Mouse (Mus musculus) embryonic stem cell, embryonic (primary cell): ENCODE results near the gene Kcna10.

Source experiments
- CTCF ChIA-PET, 4 experiments: fragments of 300-600 bp in 2 of 4; fragments of 350-600 bp in 2 of 4; sonication (Branson Sonifier 250); formaldehyde crosslinking; loops; one replicate each; lab custom pipeline; 2022; ENCODE audit warnings: inconsistent platforms in 2 of 4; lab: Charles Lee
- POLR2A ChIA-PET, 4 experiments: fragments of 300-600 bp in 2 of 4; fragments of 350-600 bp in 2 of 4; sonication (Branson Sonifier 250); formaldehyde crosslinking; loops; one replicate each; lab custom pipeline; 2022; ENCODE audit warnings: antibody characterized with exemption in 4 of 4, inconsistent platforms in 1 of 4; lab: Charles Lee

Kcna10 gene

DNA sequence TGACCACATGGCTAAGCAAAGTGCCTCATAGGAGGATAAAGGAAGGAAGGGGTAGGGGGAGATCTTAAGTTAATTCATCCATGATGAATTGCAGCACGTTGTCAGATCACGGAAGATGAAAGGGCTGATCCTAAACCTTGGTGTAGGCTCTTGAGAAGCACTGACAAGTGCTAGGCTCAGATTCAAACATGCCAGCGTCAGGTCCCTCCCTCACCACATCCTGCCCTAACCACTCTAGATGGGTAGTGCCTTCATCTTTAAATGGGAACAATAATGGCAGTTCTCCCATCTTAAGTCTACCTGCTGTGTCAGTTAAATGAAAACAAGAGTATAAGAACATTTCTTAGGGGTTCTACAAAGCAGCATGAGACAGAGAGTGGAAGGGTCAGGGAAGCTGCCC is 2.7 kb downstream of the Kcna10 start:
- POLR2A ChIA-PET: no interaction called here
- CTCF ChIA-PET: no interaction called here

DNA sequence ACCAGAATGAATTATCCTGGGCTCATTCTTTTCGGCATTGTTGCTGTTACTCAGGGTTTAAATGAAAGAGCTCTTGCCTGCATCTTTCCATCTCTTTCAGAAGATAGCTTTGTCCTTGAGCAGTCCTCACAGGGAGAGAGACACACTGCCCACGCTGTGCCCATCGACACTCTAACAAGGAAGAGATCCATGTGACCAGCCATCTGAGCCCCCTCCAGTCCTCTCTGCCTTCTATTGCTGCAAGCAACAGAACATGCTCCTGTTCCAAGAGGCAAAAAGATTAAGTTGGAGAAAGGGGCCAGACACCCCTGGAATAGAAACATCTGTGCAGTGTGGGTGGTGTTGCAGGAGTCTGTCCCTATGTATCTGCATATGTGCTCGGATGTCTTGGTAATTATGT is 4.2 kb downstream of the Kcna10 start:
- CTCF ChIA-PET: no interaction called here
- POLR2A ChIA-PET: no interaction called here

DNA sequence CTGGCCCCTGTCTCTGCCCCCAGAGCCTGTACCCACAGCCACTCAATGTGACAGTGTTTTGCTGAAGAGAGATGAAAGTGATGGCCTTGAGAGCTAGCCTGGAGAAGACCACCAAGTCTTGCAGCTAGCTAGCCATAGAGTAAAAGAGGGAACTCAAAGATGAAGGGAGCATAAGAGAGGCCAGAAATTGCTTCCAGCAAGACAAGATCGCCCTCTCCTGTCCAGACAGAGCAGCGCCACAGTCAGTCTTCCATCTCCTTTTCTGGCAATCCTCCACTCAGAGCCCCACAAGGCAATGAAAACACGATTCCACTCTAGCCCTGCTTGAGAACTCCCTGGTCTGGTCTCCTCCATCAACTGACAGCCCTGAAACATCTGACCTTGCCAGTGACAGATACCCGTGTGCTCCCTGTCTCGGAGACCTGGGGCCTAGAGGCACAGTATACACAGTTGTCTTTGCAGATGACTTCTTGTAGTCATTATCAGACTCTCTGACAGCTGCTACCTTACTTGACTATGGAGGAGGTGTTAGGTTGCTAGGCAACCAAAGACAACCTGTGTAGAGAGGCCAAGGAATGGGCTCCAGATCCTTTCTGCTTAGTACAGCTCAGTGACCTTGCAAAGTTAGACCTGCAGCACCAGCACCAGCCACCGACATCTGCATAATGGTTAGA is 5.5 kb downstream of the Kcna10 start:
- ChIA-PET CTCF (interaction anchor here in 3 of 4 experiments (0.5 to 2.5 kb wide), 4 partner anchors 8 to 287 kb away, joined by 3 to 11 read pairs (median 6); no protein-coding TSS in a partner anchor), POLR2A (no interaction called here)

DNA sequence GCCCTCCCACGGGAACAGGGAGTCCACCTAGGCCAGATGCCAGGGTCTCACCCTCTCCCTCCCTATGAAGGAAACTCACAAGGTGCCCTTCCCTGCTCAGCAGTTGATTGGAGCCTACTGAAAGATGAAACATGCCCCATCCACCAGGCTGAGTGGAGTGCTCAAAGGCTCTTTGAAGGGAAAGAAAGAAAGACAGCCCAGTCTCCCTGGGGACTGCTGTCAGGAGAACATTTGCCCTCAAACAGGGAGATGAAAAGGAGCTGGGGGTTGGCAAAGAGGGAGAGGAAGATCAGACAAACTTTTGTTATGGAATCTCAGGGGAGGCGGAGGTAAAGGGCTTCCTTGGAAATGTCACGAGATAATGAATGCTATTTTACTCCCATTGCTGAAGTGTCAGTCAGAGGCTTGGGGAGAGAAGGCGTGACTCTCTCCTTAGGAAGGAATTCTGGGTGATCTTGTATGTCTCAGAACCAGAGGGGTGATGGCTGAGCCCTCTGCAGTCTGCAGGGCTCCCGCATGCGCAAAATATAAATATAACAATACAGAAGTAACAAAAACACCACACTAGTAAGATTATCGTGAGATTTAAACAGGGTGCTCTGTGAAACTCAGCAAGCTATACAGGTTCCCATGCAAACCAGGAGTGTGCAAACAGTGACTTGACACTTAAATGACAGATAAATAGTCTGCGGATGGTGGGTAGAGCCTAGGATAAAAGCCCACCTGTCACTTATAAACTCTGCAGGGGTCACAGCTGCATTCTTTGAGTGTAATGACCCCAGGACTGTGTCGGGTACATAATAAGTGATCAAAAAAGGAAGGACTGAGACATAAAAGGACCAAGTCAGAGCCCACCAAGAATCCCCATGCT is 18.7 kb downstream of the Kcna10 start:
- ChIA-PET POLR2A (no interaction called here), CTCF (interaction anchor here in 1 of 4 experiments (1.6 kb wide), 1 partner anchor 261 kb away, joined by 3 read pairs; no protein-coding TSS in a partner anchor)

DNA sequence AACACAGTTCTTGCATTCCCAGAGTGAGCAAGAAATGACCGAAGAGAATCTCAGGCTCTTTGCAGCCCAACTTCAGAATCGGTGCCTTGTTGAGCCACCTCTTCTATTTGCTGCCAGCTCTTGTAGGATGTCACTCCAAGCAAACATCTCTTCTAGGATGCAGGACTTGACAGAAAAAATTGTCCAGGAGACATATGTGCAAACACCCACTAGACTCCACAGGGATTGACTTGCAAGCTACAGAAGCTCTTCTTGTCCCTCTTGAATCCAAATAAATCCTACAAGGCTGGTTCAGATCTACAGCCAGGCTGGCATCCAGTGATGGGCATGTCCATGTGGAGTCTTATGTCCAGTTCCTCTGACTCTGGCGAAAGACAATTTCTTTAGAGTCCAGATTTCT is 21.6 kb downstream of the Kcna10 start:
- POLR2A ChIA-PET: no interaction called here
- CTCF ChIA-PET: no interaction called here

DNA sequence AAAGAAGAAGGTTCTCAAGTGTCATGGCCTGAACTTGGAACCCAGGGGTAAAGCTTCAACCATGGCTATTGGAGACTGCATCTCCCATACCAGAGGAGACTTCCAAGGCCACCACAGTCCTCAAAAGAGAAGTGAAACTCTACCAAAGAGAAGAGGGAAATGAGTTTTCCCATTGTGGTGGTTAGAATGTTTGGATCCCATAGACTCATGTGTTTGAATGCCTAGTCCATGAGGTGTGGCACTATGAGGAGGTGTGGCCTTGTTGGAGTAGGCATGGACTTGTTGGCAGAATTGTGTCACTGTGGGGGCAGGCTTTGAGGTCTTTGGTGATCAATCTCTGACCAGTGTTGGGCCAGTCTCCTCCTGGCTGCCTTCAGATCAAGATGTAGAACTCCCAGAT is 22.3 kb downstream of the Kcna10 start:
- CTCF ChIA-PET: interaction anchor here in 3 of 4 experiments (0.6 to 1.7 kb wide), 11 partner anchors 13 to 659 kb away, joined by 3 to 6 read pairs (median 3); partner anchors contain the start of gene A630076J17Rik (in 1 of the 3)
- POLR2A ChIA-PET: interaction anchor here in 1 of 4 experiments (1.1 to 1.2 kb wide), 2 partner anchors 74 to 257 kb away, joined by 3 read pairs; partner anchors contain the start of gene Lamtor5

DNA sequence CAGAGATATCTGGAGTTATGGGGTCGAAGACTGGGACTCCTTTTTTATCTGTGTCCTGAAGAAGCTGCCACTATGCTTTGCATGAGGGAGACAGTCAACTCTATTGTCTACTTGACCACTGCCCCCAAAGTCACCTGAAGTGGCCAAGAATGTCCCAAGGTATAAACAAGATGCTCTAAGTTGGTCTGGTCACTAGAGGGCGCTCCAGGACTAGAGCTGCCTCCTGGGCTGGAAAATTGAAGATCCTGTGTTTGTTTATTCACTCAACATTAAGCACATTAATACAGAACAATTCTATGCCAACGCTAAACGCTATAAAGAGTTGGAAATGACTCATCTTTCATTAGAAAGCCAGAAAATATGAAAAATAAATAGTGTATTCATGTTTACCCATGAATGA is 23.1 kb downstream of the Kcna10 start:
- ChIA-PET POLR2A (interaction anchor here in 1 of 4 experiments (0.6 to 1.2 kb wide), 4 partner anchors 23 to 256 kb away, joined by 3 read pairs; partner anchors contain the start of gene Lamtor5), CTCF (interaction anchor here in 3 of 4 experiments (0.5 to 1.7 kb wide), 23 partner anchors 9 to 658 kb away, joined by 3 to 6 read pairs (median 3); partner anchors contain the start of genes A630076J17Rik (in 1 of the 3) and Lamtor5 (in 1 of the 3))

DNA sequence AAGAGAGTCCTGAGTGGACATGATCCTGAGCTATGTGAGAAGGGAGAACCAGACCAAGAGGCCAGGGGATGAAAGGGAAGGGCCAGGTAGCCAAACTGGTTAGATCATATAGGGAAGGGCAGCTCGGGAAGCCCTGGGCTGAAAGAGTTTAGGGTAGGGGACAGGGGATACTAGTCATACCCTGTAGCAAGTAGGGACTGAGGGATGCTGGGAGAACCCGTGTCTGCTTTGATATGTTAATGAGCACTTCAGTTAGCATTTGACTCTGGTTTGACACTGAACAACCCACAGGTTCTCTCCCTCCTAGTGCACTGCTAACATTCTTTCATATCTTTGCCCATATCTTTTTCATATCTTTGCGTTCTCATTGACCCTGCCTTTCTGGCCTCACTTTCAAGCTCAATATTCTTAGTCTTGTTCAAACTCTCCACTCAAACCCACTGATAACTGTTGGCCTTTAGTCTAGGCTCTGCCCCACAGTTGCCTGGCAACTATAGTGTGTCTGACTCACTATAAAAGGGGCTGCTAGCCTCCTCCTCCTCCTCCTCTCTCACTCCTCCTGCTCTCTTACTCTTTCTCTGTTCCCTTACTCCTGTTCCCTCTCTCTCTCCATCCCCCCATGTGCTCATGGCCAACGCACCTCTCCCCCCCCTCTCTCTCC is 23.8 kb downstream of the Kcna10 start:
- POLR2A ChIA-PET: interaction anchor here in 1 of 4 experiments (0.6 to 1.2 kb wide), 3 partner anchors 23 to 72 kb away, joined by 3 read pairs; partner anchors contain the start of gene Lamtor5
- CTCF ChIA-PET: interaction anchor here in 3 of 4 experiments (0.5 to 1.7 kb wide), 18 partner anchors 10 to 303 kb away, joined by 3 to 6 read pairs (median 3); partner anchors contain the start of gene Lamtor5 (in 1 of the 3)

DNA sequence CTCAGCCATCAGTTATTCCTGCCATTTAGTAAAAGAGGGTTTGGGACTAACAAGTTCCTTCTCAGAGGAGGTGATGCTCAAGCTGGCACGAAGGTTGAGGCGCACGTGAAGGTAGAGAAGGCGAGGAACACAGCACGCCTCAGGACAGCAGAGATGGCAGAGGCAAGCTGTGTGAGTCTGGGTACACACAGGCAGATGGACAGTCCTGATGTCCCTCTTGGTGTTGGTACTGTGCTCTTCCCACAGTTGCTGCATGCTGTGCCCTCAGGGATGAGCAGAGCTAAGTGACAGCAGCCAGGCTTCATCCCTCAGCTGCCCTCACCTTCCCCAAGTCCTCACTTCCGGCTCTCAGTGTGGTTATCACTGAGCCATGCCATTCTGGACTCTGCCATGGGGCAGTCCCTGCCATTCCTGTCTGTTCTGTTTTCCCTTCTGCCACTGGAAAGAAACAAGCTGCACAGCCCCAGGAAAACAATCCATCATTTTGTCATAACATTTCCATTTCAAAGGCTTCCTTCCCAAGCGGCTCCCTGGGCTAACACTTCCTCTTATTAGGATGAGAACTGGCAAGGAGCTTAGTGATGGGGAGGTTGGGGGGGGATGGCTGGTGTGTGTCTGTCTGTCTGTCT is 24.9 kb downstream of the Kcna10 start:
- ChIA-PET CTCF (interaction anchor here in 1 of 4 experiments (0.6 kb wide), 1 partner anchor 360 kb away, joined by 3 read pairs; no protein-coding TSS in a partner anchor), POLR2A (no interaction called here)

DNA sequence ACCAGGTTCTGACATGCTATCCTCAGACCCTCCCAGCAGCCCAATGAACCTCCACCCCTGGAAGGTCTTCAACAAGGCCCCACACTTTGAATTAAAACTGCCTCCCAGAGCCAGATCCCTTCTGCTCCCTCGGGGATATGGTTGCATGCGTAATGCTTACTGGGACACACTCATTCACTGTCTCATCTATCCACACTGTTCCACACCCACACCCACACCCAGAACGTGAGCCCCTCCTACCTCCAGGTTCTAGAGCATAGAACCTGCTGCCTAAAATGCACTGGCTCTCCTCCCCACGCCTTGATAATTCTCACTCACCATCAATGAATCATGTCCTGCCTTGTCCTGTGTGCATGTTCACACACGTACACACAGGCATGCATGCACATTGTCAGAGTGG is 31.8 kb downstream of the Kcna10 start:
- ChIA-PET CTCF (no interaction called here), POLR2A (no interaction called here)

DNA sequence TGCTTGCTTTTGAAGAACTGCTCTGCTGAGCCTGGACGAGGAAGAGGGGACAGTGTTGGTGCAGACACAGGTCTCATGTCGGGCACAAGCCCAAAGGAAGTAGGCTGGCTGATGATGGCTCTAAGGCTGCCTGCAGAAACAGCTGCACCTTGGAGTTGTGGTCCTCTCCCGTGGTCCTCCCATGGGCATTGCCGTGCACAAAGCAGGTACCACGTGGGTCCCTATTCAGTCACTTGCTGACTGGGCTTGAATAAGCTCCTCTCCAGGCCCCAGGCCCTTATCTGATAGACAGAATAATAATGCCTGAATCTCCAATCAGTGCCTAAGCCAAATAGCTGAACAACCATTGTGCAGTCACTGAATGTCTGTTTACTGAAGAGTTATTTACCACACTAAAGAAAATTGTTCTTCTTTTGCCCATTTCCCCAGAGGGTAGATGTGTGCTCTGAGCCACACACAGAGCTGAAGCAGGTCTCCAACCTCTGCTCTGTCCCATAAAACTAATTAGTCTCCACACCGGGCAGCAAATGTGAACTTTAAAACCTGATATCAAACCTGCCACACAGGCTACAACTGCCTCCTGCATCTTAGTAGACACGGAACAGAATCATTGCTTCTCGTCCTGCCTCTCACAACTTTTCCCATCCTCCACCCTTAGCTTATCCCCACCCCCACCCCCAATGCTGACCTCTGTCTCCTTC is 33.7 kb downstream of the Kcna10 start:
- ChIA-PET POLR2A (interaction anchor here in 1 of 4 experiments (0.5 kb wide), 1 partner anchor 9 kb away, joined by 3 read pairs; no protein-coding TSS in a partner anchor), CTCF (interaction anchor here in 1 of 4 experiments (0.6 kb wide), 1 partner anchor 192 kb away, joined by 3 read pairs; no protein-coding TSS in a partner anchor)

DNA sequence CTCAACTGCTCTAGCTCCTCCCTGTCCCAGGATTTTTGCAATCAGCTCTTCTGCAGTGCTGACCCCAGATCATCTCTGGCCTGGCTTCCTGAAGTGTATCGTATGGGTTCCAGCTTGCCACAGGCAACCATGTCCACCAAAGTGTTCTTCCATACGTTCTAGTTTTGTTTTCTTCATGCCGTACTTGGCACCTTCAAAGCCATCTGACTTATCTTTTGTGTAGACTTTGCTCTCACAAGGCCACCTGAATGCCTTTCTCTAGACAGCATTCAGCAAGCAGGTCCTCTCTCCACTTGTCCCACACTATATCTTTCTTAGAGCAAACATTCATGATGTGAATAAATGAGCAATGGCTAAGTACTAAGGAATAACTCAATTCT is 34.2 kb downstream of the Kcna10 start:
- POLR2A ChIA-PET: interaction anchor here in 1 of 4 experiments (0.5 kb wide), 1 partner anchor 8 kb away, joined by 3 read pairs; no protein-coding TSS in a partner anchor
- CTCF ChIA-PET: interaction anchor here in 1 of 4 experiments (0.6 kb wide), 1 partner anchor 192 kb away, joined by 3 read pairs; no protein-coding TSS in a partner anchor

DNA sequence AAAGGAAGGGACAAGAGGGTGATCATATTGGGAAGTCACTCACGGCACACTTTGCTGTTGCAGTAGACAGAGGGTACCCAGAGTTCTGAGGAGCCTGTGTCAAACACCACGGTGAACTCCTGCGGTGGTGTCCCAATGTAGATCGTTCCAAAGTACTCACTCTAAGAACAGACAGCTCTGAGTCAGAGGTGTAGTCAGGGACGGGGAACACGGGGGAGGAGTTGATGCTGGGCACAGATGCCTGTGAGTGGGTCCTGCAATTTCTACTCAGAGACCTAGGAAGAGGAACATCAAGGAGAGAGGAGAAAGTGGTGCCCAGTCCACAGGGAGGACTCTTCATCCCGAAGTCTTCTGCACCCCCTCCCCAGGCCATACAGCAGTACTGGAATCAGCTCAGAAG is 35.7 kb downstream of the Kcna10 start:
- ChIA-PET POLR2A (interaction anchor here in 2 of 4 experiments (0.7 to 1.6 kb wide), 2 partner anchors 115 to 491 kb away, joined by 3 to 8 read pairs; partner anchors contain the start of gene Rbm15 (in 1 of the 2)), CTCF (interaction anchor here in 1 of 4 experiments (0.5 kb wide), 1 partner anchor 699 kb away, joined by 5 read pairs; no protein-coding TSS in a partner anchor)

DNA sequence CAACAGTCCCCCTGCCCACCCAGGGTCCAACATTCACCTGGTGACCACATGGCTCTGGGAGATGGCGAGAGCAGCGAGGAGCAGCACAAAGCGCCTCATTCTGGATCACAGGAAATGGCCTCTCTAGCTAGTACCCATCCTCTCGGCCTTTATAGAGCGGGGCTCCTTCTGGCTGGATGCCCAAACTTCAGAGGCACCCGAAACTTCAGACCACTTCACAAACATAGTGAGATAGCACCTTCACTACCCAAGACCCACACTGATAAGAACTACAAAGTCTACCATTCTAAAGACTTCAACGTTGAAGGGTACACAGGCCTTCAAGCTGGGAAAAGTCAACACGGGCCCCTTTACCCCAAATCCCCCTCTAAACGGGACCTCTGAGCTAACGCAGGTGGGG is 38.8 kb downstream of the Kcna10 start, which contains the start of gene Cym:
Cym (minus strand) TSS at position 125 of the 400 bp plus-strand sequence.
- ChIA-PET CTCF (no interaction called here), POLR2A (interaction anchor here in 1 of 4 experiments (0.9 kb wide), 1 partner anchor 12 kb away, joined by 3 read pairs; no protein-coding TSS in a partner anchor)

DNA sequence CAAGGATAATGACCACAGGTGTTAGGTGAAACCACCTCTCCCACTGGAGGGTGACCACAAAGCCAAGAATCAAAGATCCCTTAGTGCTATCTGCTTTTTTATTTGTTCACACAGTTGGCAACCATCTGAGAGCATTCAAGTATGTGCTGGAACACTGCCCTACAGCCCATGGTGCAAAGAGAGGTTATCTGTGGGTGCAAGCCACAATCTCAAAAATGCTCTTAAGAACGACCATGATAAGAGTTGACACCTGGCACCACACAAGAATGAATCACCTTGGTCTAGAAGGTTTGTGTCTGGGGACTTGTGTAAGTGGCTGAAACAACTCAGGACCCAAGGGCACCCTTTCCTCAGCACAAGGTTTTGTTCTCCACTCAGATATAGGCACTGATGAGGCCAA is 40.4 kb downstream of the Kcna10 start:
- ChIA-PET POLR2A (no interaction called here), CTCF (no interaction called here)

DNA sequence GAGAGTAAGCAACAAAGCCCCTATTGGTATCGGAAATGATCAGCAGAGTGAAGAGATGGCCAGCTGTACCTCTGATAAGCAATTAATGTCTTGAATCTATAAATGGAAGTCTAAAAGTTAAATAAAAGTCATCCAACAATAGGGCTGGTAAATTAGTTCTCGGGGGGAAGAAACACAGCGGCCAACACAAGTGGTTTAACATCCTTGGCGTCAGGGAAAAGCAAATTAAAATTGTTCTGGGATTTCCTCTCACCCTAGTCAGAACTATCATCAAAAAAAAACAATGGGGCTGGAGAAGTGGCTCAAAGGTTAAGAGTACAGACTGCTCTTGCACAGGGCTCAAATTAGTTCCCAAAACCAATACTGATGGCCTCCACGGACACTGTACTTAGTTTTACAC is 43.0 kb downstream of the Kcna10 start:
- CTCF ChIA-PET: interaction anchor here in 1 of 4 experiments (0.7 kb wide), 1 partner anchor 25 kb away, joined by 4 read pairs; no protein-coding TSS in a partner anchor

DNA sequence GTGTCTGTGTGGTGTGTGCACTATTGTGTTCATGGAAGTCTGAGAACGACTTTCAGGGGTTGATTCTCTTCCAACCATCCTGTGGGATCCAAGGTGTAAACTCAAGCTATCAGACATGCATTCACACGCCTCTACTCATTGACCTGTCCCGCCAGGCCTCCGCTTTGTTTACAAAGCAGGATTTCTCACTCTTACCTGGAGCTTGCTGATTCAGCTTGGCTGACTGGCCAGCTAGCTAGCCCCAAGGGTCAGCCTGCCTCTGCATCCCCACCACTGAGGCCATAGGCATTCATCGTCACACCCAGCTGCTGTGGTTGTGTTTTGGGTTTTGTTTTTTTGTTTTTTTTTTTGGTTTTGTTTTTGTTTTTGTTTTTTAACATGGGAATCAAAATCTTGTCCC is 46.4 kb downstream of the Kcna10 start:
- POLR2A ChIA-PET: interaction anchor here in 1 of 4 experiments (0.6 to 2.2 kb wide), 2 partner anchors 23 to 104 kb away, joined by 3 to 5 read pairs; partner anchors contain the start of gene Rbm15
- CTCF ChIA-PET: interaction anchor here in 2 of 4 experiments (0.8 to 1.1 kb wide), 3 partner anchors 23 to 243 kb away, joined by 3 read pairs; no protein-coding TSS in a partner anchor

More for the DNA sequence above, 43.0 kb downstream of the Kcna10 start:
- POLR2A ChIA-PET: interaction anchor here in 1 of 4 experiments (0.7 kb wide), 1 partner anchor 9 kb away, joined by 3 read pairs; no protein-coding TSS in a partner anchor
